Mouse (Mus musculus): Measurements from ENCODE around the gene Trpm1. TPM values are rescaled to one million over a fixed set of nuclear protein-coding genes. Genes with fewer than 3 reads are reported as not detected.

Gene Trpm1
- polyA plus RNA-seq, 1 experiment, result not detected

DNA sequence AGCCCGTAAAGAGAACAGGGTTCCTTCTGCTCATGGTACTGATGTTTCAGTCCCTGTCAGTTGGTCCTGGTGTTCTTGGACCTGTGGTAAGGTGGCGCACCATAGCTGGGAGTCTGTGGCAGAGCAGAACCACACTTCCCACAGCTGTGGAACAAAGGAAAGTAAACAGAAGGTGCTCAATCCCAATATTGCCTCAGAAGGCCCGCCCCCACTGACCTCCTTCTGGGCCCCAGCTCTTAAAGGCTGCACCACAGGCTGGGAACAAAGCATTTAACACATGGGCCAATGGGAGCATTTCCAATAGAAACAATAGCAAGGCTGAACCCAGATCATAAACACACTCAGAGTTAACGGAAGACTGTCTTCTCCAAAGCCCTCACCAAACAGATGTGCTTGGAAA, 82.9 kb downstream of the Trpm1 start:
- TF ChIP-seq CTCF (IDR thresholded peaks at IDR 0.05; ENCODE audit: insufficient read depth, low read depth, low read length), result no peak
- TF ChIP-seq POLR2A (IDR thresholded peaks at IDR 0.05; ENCODE audit: insufficient read depth, low read depth, low read length), result no peak
- WGBS, result 88% methylated on average over 4 of the region's 4 CpGs
- no peak overlapping the region for H3K27ac ChIP-seq (ENCODE audit: insufficient read depth, low read depth, low read length)

DNA sequence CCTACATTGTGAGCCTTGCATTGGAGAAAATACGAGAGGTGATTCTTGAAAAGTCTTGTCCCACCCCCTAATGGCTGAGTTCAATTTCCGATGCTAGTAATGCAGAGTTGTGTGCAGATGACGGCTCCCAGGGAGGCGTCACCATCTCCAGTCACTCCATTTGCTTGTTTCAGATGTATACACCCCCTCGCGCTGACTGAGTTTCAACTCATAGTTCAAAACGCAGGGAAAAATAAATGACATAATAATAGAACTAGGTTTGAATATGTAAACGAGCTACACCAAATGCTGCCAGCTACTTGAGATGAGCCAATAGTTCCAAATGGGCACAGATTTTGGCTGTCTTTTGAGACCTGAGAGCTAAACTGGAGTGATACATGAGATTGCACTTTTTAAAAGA, 84.1 kb downstream of the Trpm1 start:
- no peak overlapping the region for H3K4me3 ChIP-seq (ENCODE audit: insufficient read depth, low read depth, low read length)
- TF ChIP-seq CTCF (IDR thresholded peaks at IDR 0.05; ENCODE audit: insufficient read depth, low read depth, low read length) (no peak), POLR2A (IDR thresholded peaks at IDR 0.05; ENCODE audit: insufficient read depth, low read depth, low read length) (no peak)
- 72% methylated on average over 8 of the region's 8 CpGs for WGBS
- H3K4me1 ChIP-seq (ENCODE audit: control insufficient read depth, insufficient read depth, low read length), result no peaks in the 10 kb centered on the region
- no peak overlapping the region for H3K27ac ChIP-seq (ENCODE audit: insufficient read depth, low read depth, low read length)

More for the DNA sequence above, 82.9 kb downstream of the Trpm1 start:
- no peak overlapping the region for H3K4me3 ChIP-seq (ENCODE audit: insufficient read depth, low read depth, low read length)
- H3K4me1 ChIP-seq (ENCODE audit: control insufficient read depth, insufficient read depth, low read length), result no peaks in the 10 kb centered on the region

DNA sequence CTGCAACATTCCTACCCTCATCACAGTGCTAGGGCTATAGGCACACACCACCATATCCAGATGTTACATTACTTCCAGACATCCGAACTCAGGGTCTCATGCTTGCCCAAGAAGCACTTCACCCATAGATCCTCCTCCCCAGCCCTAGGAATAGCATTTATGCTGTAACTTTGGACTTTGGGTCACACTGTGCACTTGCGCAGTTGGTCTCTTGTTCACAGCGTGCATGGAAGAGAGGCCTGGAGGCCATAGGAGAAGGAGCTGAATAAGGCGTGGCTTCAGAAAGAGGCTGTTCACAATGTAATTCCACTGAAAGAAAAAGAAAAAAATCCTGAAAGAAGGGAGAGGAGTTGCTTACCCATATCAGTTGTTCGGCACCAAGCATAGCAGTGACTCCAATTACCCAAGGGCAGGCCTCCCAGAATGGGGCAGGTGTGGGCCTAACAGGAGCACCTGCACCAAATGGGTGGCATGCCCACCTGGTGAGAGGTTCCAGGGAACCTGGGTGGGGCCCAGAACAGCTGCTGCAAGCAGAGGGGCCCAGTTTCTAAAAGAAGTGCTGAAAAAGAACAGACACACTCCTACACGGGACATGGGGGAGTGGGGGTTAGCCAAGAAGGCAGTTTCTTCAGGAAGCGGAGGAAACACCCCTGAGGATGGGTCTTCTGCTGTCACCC, 84.9 kb downstream of the Trpm1 start:
- Histone ChIP-seq H3K4me3 (ENCODE audit: insufficient read depth, low read depth, low read length) (no peak overlapping the region), H3K27ac (ENCODE audit: insufficient read depth, low read depth, low read length) (no peak overlapping the region), H3K4me1 (ENCODE audit: control insufficient read depth, insufficient read depth, low read length) (no peaks in the 10 kb centered on the region)
- TF ChIP-seq POLR2A (IDR thresholded peaks at IDR 0.05; ENCODE audit: insufficient read depth, low read depth, low read length), result no peak
- no peak for TF ChIP-seq CTCF (IDR thresholded peaks at IDR 0.05; ENCODE audit: insufficient read depth, low read depth, low read length)
- WGBS, result 93% methylated on average over 7 of the region's 7 CpGs

DNA sequence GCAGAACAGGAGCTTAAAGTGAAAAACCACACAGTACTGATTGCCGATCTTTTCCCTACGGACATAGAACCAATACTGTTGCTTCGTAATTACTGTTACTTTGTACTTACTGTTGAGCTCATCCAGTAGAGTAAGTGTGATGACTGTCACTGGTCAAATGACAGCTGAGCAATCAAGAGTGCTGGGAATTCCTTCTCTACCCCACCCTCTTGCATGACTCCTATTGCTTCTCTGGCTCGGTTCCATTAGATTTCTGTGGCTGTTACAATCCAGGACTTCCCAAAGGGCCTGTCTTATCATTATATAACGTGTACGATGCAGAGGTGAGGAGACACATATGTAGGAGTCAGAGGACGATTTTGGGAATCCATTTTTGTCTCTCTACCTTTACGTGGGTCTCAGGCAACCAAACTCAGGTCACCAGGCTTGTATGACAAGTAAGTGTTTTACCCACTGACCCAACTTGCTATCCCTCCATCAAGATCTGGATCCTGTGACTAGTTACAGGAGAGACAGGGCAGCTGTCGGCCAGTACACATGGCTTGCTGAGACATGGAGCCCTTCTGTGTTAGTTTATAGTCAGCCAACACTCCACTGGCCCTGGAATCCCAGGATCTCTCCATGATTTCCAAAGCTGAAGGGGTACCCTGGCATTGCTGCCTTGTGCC, 85.6 kb downstream of the Trpm1 start:
- Histone ChIP-seq H3K4me1 (ENCODE audit: control insufficient read depth, insufficient read depth, low read length) (no peaks in the 10 kb centered on the region), H3K27ac (ENCODE audit: insufficient read depth, low read depth, low read length) (no peak overlapping the region), H3K4me3 (ENCODE audit: insufficient read depth, low read depth, low read length) (no peak overlapping the region)
- TF ChIP-seq CTCF (IDR thresholded peaks at IDR 0.05; ENCODE audit: insufficient read depth, low read depth, low read length) (no peak), POLR2A (IDR thresholded peaks at IDR 0.05; ENCODE audit: insufficient read depth, low read depth, low read length) (no peak)
- 88% methylated on average over 9 of the region's 9 CpGs for WGBS

DNA sequence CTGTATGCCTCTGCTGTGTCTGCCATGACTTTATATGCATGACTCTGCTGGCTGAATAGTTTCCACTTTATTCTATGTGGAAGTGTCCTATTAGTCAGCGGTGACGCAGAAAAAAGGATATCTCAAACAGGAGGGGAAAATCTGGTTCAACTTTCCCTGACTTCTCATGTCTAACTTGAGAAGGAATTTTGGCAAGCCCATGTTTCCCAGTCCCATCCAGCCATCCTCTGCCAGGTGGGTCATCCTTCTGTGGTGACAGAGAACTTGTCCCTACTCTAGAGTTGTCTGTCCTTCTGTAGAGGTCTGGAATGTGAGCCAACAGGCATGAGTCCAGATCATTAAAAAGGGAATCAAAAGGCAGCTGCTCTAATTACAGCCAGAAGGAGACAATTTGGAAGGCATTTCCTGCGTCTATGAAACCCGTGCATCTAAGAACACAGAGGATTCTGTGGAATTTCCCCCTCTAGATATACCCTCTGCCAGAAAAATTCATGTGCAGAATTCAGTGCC, 86.2 kb downstream of the Trpm1 start:
- 38% methylated on average over 4 of the region's 4 CpGs for WGBS
- Histone ChIP-seq H3K4me3 (ENCODE audit: insufficient read depth, low read depth, low read length) (no peak overlapping the region), H3K4me1 (ENCODE audit: control insufficient read depth, insufficient read depth, low read length) (no peaks in the 10 kb centered on the region), H3K27ac (ENCODE audit: insufficient read depth, low read depth, low read length) (no peak overlapping the region)
- TF ChIP-seq CTCF (IDR thresholded peaks at IDR 0.05; ENCODE audit: insufficient read depth, low read depth, low read length) (no peak), POLR2A (IDR thresholded peaks at IDR 0.05; ENCODE audit: insufficient read depth, low read depth, low read length) (no peak)

DNA sequence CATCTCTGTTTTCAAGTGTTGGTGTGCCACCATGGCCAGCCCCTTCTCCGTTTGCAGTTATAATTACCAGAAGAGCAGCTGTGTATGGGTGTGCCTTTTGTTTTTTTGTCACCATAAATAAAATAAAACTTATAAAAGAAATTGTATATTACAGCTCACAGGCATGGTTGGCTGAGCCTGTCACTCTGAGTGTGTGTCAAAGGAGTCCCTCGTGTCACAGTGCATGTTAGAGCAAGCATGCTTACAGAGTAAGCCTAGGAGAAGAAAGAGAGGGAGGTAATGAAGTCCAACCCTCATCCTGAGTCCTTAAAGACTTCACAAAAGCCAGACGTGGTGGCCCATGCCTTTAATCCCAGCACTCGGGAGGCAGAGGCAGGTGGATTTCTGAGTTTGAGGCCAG, 88.8 kb downstream of the Trpm1 start:
- H3K4me1 ChIP-seq (ENCODE audit: control insufficient read depth, insufficient read depth, low read length), result no peaks in the 10 kb centered on the region
- WGBS, result 72% methylated on average over 4 of the region's 4 CpGs
- no peak overlapping the region for H3K27ac ChIP-seq (ENCODE audit: insufficient read depth, low read depth, low read length)
- TF ChIP-seq CTCF (IDR thresholded peaks at IDR 0.05; ENCODE audit: insufficient read depth, low read depth, low read length), result no peak
- TF ChIP-seq POLR2A (IDR thresholded peaks at IDR 0.05; ENCODE audit: insufficient read depth, low read depth, low read length), result no peak
- H3K4me3 ChIP-seq (ENCODE audit: insufficient read depth, low read depth, low read length), result no peak overlapping the region

DNA sequence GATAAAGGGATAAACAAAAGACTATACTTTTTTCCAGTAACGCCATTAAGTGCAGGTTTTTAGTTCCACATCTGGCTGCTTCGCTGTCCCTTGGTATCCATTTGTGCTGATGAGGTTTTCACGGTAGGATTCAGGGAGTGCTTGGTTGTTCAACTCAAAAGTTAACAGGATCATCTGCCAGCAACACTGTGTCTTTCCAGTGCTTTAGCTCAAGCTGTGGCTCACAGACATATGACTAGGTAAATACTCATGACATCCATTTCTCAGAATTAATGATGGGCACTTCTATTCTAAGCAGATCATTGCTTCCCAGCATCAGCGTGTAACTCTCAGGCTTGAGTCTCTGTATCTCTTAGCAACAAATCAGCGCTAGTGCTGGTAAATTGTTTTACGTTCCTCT, 90.7 kb downstream of the Trpm1 start:
- H3K4me3 ChIP-seq (ENCODE audit: insufficient read depth, low read depth, low read length), result no peak overlapping the region
- TF ChIP-seq CTCF (IDR thresholded peaks at IDR 0.05; ENCODE audit: insufficient read depth, low read depth, low read length) (no peak), POLR2A (IDR thresholded peaks at IDR 0.05; ENCODE audit: insufficient read depth, low read depth, low read length) (no peak)
- peaks cover 2% of the 10 kb centered on the region; the same call in 1 of the 2 replicates for H3K4me1 ChIP-seq (ENCODE audit: control insufficient read depth, insufficient read depth, low read length)
- WGBS, result 73% methylated on average over 6 of the region's 6 CpGs
- no peak overlapping the region for H3K27ac ChIP-seq (ENCODE audit: insufficient read depth, low read depth, low read length)

DNA sequence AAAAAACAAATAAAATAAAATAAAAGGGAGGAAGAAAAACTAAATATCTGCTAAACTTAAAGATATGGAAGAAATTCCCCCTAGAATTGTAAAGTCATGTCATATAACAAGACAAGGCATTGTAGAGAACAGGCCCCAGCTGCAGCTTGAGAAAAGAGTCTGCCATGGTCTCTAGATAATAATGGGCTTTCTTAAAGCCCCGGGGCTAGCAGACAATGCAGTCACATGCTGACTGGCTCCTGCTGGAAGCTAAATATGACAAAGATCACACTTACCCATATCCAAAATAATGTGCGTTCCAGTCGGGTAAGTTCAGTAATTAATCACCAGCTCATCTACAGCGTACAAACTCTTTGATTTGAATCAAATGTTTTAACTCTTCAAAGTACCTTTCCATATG, 93.1 kb downstream of the Trpm1 start:
- TF ChIP-seq CTCF (IDR thresholded peaks at IDR 0.05; ENCODE audit: insufficient read depth, low read depth, low read length) (no peak), POLR2A (IDR thresholded peaks at IDR 0.05; ENCODE audit: insufficient read depth, low read depth, low read length) (no peak)
- H3K4me3 ChIP-seq (ENCODE audit: insufficient read depth, low read depth, low read length), result no peak overlapping the region
- H3K4me1 ChIP-seq (ENCODE audit: control insufficient read depth, insufficient read depth, low read length), result peaks cover 2% of the 10 kb centered on the region; the same call in 1 of the 2 replicates
- no peak overlapping the region for H3K27ac ChIP-seq (ENCODE audit: insufficient read depth, low read depth, low read length)
- 46% methylated on average over 4 of the region's 4 CpGs for WGBS

DNA sequence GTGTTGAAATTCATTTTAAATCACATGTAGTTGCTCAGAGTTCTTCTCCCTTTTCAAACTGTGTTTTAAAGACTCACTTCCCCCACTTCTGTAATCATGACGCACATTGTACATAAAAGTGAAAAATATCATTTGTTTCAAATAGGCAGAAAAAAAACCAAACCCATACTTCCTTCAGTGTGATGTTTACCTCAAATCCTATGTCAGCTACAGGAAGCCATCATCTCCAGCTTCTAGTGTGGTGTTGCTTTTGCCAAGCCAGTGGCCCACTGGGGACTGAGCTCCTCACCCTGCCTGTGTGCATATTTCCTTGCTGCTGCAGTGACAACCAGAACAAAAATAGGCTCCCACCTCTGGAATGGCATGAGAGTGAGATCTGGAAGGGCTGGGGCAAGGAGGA, 94.7 kb downstream of the Trpm1 start:
- Histone ChIP-seq H3K27ac (ENCODE audit: insufficient read depth, low read depth, low read length) (no peak overlapping the region), H3K4me3 (ENCODE audit: insufficient read depth, low read depth, low read length) (no peak overlapping the region), H3K4me1 (ENCODE audit: control insufficient read depth, insufficient read depth, low read length) (peaks cover 2% of the 10 kb centered on the region; the same call in 1 of the 2 replicates)
- 89% methylated on average over 1 of the region's 1 CpGs for WGBS
- TF ChIP-seq CTCF (IDR thresholded peaks at IDR 0.05; ENCODE audit: insufficient read depth, low read depth, low read length), result no peak
- TF ChIP-seq POLR2A (IDR thresholded peaks at IDR 0.05; ENCODE audit: insufficient read depth, low read depth, low read length), result no peak

Data from olfactory bulb, adult 2 months (tissue).